Mouse (Mus musculus): ENCODE measurements around the gene Gm45808. TPM values are rescaled to one million over a fixed set of nuclear protein-coding genes. Genes with fewer than 3 reads are reported as not detected.
A peak's percentile ranks its signal among the peaks of the same experiment; 100 is the strongest.

Gene Gm45808
- polyA plus RNA-seq, 1 experiment from 2014 or later: not detected

- Histone ChIP-seq H3K4me1 (replicated peaks; ENCODE audit: insufficient read depth, low read length) (peaks cover 30% of the 10 kb centered on the region), H3K36me3 (ENCODE audit: insufficient read depth, low read length) (0 out of 2 replicates have a peak, but pooled peaks cover 1% of the 10 kb centered on the region), H3K27ac (no peak overlapping the region), H3K9me3 (replicated peaks; ENCODE audit: low read length) (no peaks in the 10 kb centered on the region), H3K27me3 (ENCODE audit: insufficient read depth, low read length) (no peaks in the 10 kb centered on the region), H3K4me2 (ENCODE audit: low read length) (peak overlapping the region; percentile 64; the same call in 1 of the 2 replicates), H3K9ac (ENCODE audit: low read depth, low read length) (no peak overlapping the region), H3K4me3 (replicated peaks; ENCODE audit: low read depth, low read length) (no peak overlapping the region)
- ATAC-seq (replicated peaks; ENCODE audit: low FRiP score, low read depth) (no peak), DNase-seq (ENCODE audit: low spot score) (no peak)
- TF ChIP-seq CTCF (IDR thresholded peaks at IDR 0.05; ENCODE audit: low read depth): no peak
- WGBS: 97% methylated on average over 5 of the region's 5 CpGs
These were observed 50.2 kb downstream of the Gm45808 start for GRCm38 (mm10) chr7:45436444-45436843.

DNA sequence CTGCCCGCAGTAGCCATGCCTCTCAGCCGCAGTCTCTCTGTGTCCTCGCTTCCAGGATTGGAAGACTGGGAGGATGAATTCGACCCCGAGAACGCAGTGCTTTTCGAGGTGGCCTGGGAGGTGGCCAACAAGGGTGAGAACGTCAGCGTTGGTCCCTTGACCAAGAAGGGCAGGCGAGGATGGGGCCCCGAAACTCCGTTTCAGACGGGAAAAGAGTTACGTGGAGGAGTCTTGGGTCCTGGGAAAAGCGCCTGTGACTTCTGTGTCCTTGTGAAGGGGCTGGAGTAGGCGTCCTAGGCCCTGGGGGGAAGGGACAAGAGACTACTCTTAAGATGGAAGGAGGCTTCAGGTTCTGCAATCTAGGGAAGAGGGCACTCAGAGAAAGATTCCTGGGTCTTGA is 51.6 kb downstream of the Gm45808 start:
- ATAC-seq (replicated peaks; ENCODE audit: low FRiP score, low read depth): no peak
- no peaks in the 10 kb centered on the region for H3K9me3 ChIP-seq (replicated peaks; ENCODE audit: low read length)
- H3K27me3 ChIP-seq (ENCODE audit: insufficient read depth, low read length): no peaks in the 10 kb centered on the region
- peaks cover 30% of the 10 kb centered on the region for H3K4me1 ChIP-seq (replicated peaks; ENCODE audit: insufficient read depth, low read length)
- H3K36me3 ChIP-seq (ENCODE audit: insufficient read depth, low read length): 0 out of 2 replicates have a peak, but pooled peaks cover 6% of the 10 kb centered on the region
- TF ChIP-seq CTCF (IDR thresholded peaks at IDR 0.05; ENCODE audit: low read depth): no peak
- H3K9ac ChIP-seq (ENCODE audit: low read depth, low read length): peak overlapping the region; percentile 70
- 1% methylated on average over 16 of the region's 16 CpGs for WGBS
- peak overlapping the region; percentile 64 for H3K4me2 ChIP-seq (ENCODE audit: low read length)
- DNase-seq (ENCODE audit: low spot score): no peak
- peak overlapping the region; percentile 46 for H3K4me3 ChIP-seq (replicated peaks; ENCODE audit: low read depth, low read length)
- peak overlapping the region; percentile 62 for H3K27ac ChIP-seq

GRCm38 (mm10) chr7:45434203-45435015 is 52.2 kb downstream of the Gm45808 start, which contains the start of gene Gys1:
Gene Gys1 (plus strand): TSS chr7:45434844.
- H3K4me1 ChIP-seq (replicated peaks; ENCODE audit: insufficient read depth, low read length): peaks cover 30% of the 10 kb centered on the region
- WGBS: under 1% methylated on average over 45 of the region's 45 CpGs
- ATAC-seq (replicated peaks; ENCODE audit: low FRiP score, low read depth) (peak; percentile 95), DNase-seq (ENCODE audit: low spot score) (peak; percentile 100)
- no peaks in the 10 kb centered on the region for H3K9me3 ChIP-seq (replicated peaks; ENCODE audit: low read length)
- peak within 1 kb of the TSS; percentile 80 for H3K9ac ChIP-seq (ENCODE audit: low read depth, low read length)
- peak within 1 kb of the TSS; percentile 99 for H3K4me2 ChIP-seq (ENCODE audit: low read length)
- peak within 1 kb of the TSS; percentile 88 for H3K27ac ChIP-seq
- H3K4me3 ChIP-seq (replicated peaks; ENCODE audit: low read depth, low read length): peak within 1 kb of the TSS; percentile 69
- 0 out of 2 replicates have a peak, but pooled peaks cover 6% of the 10 kb centered on the region for H3K36me3 ChIP-seq (ENCODE audit: insufficient read depth, low read length)
- peak; percentile 95 for TF ChIP-seq CTCF (IDR thresholded peaks at IDR 0.05; ENCODE audit: low read depth)
- H3K27me3 ChIP-seq (ENCODE audit: insufficient read depth, low read length): no peaks in the 10 kb centered on the region

GRCm38 (mm10) chr7:45433835-45434202 is 52.8 kb downstream of the Gm45808 start:
- ATAC-seq (replicated peaks; ENCODE audit: low FRiP score, low read depth): no peak
- 1% methylated on average over 7 of the region's 7 CpGs for WGBS
- TF ChIP-seq CTCF (IDR thresholded peaks at IDR 0.05; ENCODE audit: low read depth): no peak
- peak overlapping the region; percentile 99 for H3K4me2 ChIP-seq (ENCODE audit: low read length)
- H3K27me3 ChIP-seq (ENCODE audit: insufficient read depth, low read length): no peaks in the 10 kb centered on the region
- no peaks in the 10 kb centered on the region for H3K9me3 ChIP-seq (replicated peaks; ENCODE audit: low read length)
- H3K27ac ChIP-seq: peak overlapping the region; percentile 88
- peak overlapping the region; percentile 69 for H3K4me3 ChIP-seq (replicated peaks; ENCODE audit: low read depth, low read length)
- no peak for DNase-seq (ENCODE audit: low spot score)
- H3K4me1 ChIP-seq (replicated peaks; ENCODE audit: insufficient read depth, low read length): peaks cover 30% of the 10 kb centered on the region
- 0 out of 2 replicates have a peak, but pooled peaks cover 6% of the 10 kb centered on the region for H3K36me3 ChIP-seq (ENCODE audit: insufficient read depth, low read length)
- H3K9ac ChIP-seq (ENCODE audit: low read depth, low read length): peak overlapping the region; percentile 80

- no peak overlapping the region for H3K9ac ChIP-seq (ENCODE audit: low read depth, low read length)
- no peak for DNase-seq (ENCODE audit: low spot score)
- peaks cover 65% of the 10 kb centered on the region for H3K36me3 ChIP-seq (ENCODE audit: insufficient read depth, low read length)
- H3K4me3 ChIP-seq (replicated peaks; ENCODE audit: low read depth, low read length): no peak overlapping the region
- no peaks in the 10 kb centered on the region for H3K27me3 ChIP-seq (ENCODE audit: insufficient read depth, low read length)
- no peaks in the 10 kb centered on the region for H3K4me1 ChIP-seq (replicated peaks; ENCODE audit: insufficient read depth, low read length)
- H3K27ac ChIP-seq: no peak overlapping the region
- no peaks in the 10 kb centered on the region for H3K9me3 ChIP-seq (replicated peaks; ENCODE audit: low read length)
- 88% methylated on average over 8 of the region's 8 CpGs for WGBS
- no peak overlapping the region for H3K4me2 ChIP-seq (ENCODE audit: low read length)
- ATAC-seq (replicated peaks; ENCODE audit: low FRiP score, low read depth): no peak
- no peak for TF ChIP-seq CTCF (IDR thresholded peaks at IDR 0.05; ENCODE audit: low read depth)
These were observed 60.1 kb downstream of the Gm45808 start for GRCm38 (mm10) chr7:45426556-45426955.

DNA sequence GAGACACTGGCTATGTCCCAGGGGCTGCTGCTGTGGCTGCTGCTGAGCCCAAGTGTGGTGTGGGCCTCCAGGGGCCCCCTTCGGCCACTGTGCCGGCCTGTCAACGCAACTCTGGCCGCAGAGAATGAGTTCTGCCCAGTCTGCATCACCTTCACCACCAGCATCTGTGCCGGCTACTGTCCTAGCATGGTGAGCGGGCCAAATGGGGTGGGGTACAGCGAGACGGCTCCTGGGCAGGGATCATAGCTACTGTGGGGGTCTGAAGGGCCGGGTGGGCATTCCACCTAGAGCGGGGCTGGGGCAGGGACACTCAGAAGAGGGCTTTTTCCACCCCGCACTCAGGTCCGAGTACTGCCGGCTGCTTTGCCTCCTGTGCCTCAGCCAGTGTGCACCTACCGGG is 65.4 kb downstream of the Gm45808 start:
- no peak for DNase-seq (ENCODE audit: low spot score)
- ATAC-seq (replicated peaks; ENCODE audit: low FRiP score, low read depth): no peak
- 88% methylated on average over 14 of the region's 14 CpGs for WGBS
- Histone ChIP-seq H3K4me2 (ENCODE audit: low read length) (no peak overlapping the region), H3K9ac (ENCODE audit: low read depth, low read length) (no peak overlapping the region), H3K27me3 (ENCODE audit: insufficient read depth, low read length) (peaks cover 6% of the 10 kb centered on the region; the same call in 1 of the 2 replicates), H3K9me3 (replicated peaks; ENCODE audit: low read length) (no peaks in the 10 kb centered on the region), H3K27ac (no peak overlapping the region), H3K4me1 (replicated peaks; ENCODE audit: insufficient read depth, low read length) (no peaks in the 10 kb centered on the region; the same call in 1 of the 2 replicates), H3K36me3 (ENCODE audit: insufficient read depth, low read length) (peaks cover 42% of the 10 kb centered on the region), H3K4me3 (replicated peaks; ENCODE audit: low read depth, low read length) (no peak overlapping the region)
- TF ChIP-seq CTCF (IDR thresholded peaks at IDR 0.05; ENCODE audit: low read depth): no peak

All from kidney, postnatal 0 days (tissue).